28 mouse cellular contexts compared by ENCODE assay signal in the genomic region with DNA sequence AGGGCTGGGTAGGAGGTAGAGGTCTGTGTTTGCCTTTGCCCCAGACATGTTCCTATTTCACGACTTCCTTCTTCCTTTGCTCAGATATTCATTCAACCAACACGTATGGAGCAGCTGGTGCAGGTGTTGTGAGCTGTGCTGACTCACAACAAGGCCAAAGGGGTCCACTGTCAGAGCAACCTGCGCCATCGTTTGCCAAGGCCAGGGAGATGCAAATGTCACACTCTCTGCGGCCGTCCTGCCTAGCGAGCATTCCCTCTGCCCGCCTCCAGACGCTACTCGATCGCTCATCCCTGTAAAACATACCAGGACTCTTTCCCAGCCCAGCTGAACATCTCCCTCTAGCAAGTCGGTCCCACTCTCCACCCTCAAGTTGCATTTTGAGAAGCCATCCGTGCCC.
"Had no signal": no experiment of that assay in that cellular context is flagged by ENCODE, and none has a peak within 500 bp of the region (broad histone marks: within the 10 kb centered on the region; RNA-seq: fewer than 3 reads in every experiment).

No protein-coding gene starts in this region.

- H3K27ac ChIP-seq: limb, embryonic 10.5 days; limb, embryonic 12.5 days; limb, embryonic 13.5 days; limb, embryonic 15.5 days; liver, embryonic 12.5 days; liver, embryonic 13.5 days; liver, embryonic 14.5 days; liver, embryonic 15.5 days; lung, embryonic 15.5 days; macrophage; midbrain, embryonic 10.5 days; midbrain, embryonic 12.5 days; midbrain, embryonic 13.5 days; midbrain, embryonic 15.5 days; neural tube, embryonic 12.5 days had no signal

- DNase-seq: left cerebral cortex, postnatal 4 days; liver; liver, embryonic 13.5 days; liver, postnatal 0 days; lung, adult 18-20 months; lung, adult 2 months; lung, embryonic 14.5 days; lung, postnatal 10 days; lung, postnatal 14 days; lung, postnatal 36 days; lung, postnatal 4 days; midbrain, embryonic 14.5 days had no signal

- H3K4me3 ChIP-seq: limb, embryonic 10.5 days; limb, embryonic 12.5 days; limb, embryonic 13.5 days; limb, embryonic 15.5 days; liver, embryonic 12.5 days; liver, embryonic 13.5 days; liver, embryonic 15.5 days; lung, embryonic 15.5 days; megakaryocyte, embryonic 14.5 days; midbrain, embryonic 10.5 days; midbrain, embryonic 12.5 days; midbrain, embryonic 13.5 days; midbrain, embryonic 15.5 days; myocyte; neural tube, embryonic 12.5 days had no signal
